Mouse (Mus musculus) urinary bladder, postnatal 10 days (tissue): ENCODE data around the gene Prkab2.
A peak's percentile ranks its signal among the peaks of the same experiment; 100 is the strongest.

Source experiments
- DNase-seq: peaks from one replicate; pipeline ENCODE4 v3.0.0; 2022; ENCODE audit warnings: low spot score

The Prkab2 gene

GRCm38 (mm10) chr3:97657655-97658411 lies at the start of gene Prkab2:
Prkab2 (plus strand) TSS chr3:97658193.
- DNase-seq: peak; percentile 99

GRCm38 (mm10) chr3:97609201-97609844 lies 48.7 kb upstream of the Prkab2 start:
- no peak for DNase-seq

GRCm38 (mm10) chr3:97609845-97610410 lies 48.1 kb upstream of the Prkab2 start, which contains the start of gene Chd1l:
Chd1l (minus strand) TSS chr3:97610203.
- peak; percentile 71 for DNase-seq

GRCm38 (mm10) chr3:97611021-97611420 lies 47.0 kb upstream of the Prkab2 start:
- no peak for DNase-seq

GRCm38 (mm10) chr3:97615154-97615553 lies 42.8 kb upstream of the Prkab2 start:
- DNase-seq: no peak

- no peak for DNase-seq
These were observed 42.1 kb upstream of the Prkab2 start for GRCm38 (mm10) chr3:97615933-97616332.

GRCm38 (mm10) chr3:97617091-97617825 lies 40.7 kb upstream of the Prkab2 start:
- DNase-seq: no peak

GRCm38 (mm10) chr3:97617899-97618298 lies 40.1 kb upstream of the Prkab2 start:
- DNase-seq: no peak

- DNase-seq: no peak
These were observed 37.3 kb upstream of the Prkab2 start for GRCm38 (mm10) chr3:97620657-97621056.

- DNase-seq: no peak
These were observed 33.4 kb upstream of the Prkab2 start for GRCm38 (mm10) chr3:97624611-97625010.

GRCm38 (mm10) chr3:97627893-97628292 lies 30.1 kb upstream of the Prkab2 start:
- DNase-seq: no peak

GRCm38 (mm10) chr3:97628391-97629001 lies 29.5 kb upstream of the Prkab2 start, which contains the start of gene Fmo5:
Fmo5 (plus strand) TSS chr3:97628804.
- DNase-seq: peak; percentile 26

- DNase-seq: no peak
These were observed 28.1 kb upstream of the Prkab2 start for GRCm38 (mm10) chr3:97629941-97630340.

- no peak for DNase-seq
These were observed 27.2 kb upstream of the Prkab2 start for GRCm38 (mm10) chr3:97630746-97631145.

- no peak for DNase-seq
These were observed 26.6 kb upstream of the Prkab2 start for GRCm38 (mm10) chr3:97631258-97631860.

GRCm38 (mm10) chr3:97633456-97633855 lies 24.5 kb upstream of the Prkab2 start:
- DNase-seq: no peak

- DNase-seq: no peak
These were observed 23.7 kb upstream of the Prkab2 start for GRCm38 (mm10) chr3:97634288-97634761.

GRCm38 (mm10) chr3:97641396-97641795 lies 16.6 kb upstream of the Prkab2 start:
- no peak for DNase-seq

- DNase-seq: no peak
These were observed 16.0 kb upstream of the Prkab2 start for GRCm38 (mm10) chr3:97642001-97642400.

- DNase-seq: no peak
These were observed 9.5 kb upstream of the Prkab2 start for GRCm38 (mm10) chr3:97648518-97648917.

- DNase-seq: no peak
These were observed 9.0 kb upstream of the Prkab2 start for GRCm38 (mm10) chr3:97649022-97649421.
